Mouse (Mus musculus): ENCODE data around the gene Sema5a.

The Sema5a gene

DNA sequence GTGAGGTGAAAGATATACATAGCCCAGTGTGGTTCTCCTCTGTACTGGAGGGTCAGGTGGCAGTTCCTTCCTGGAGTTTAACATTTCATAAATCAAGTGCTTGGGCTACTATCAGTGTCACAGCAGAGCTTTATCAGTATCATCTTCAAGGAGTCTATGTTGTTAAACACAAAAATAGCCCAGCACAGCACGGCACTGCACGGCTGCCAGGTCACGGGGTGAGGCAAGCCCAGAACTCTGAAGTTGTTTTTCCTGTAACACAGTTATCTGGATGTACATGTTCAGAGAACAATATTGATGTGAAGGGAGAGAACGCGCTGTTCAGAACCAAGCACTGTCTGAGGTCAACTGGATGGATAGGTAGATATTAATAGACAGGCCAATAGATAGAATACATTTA, 112.2 kb downstream of the Sema5a start:
- no peak for DNase-seq (ENCODE audit: low spot score in 2 of 2)

- DNase-seq (ENCODE audit: low spot score in 2 of 2): no peak
Measured at GRCm38 (mm10) chr15:32367841-32368240, 123.2 kb downstream of the Sema5a start.

GRCm38 (mm10) chr15:32370914-32371313, 126.3 kb downstream of the Sema5a start:
- DNase-seq (ENCODE audit: low spot score in 2 of 2): no peak

DNA sequence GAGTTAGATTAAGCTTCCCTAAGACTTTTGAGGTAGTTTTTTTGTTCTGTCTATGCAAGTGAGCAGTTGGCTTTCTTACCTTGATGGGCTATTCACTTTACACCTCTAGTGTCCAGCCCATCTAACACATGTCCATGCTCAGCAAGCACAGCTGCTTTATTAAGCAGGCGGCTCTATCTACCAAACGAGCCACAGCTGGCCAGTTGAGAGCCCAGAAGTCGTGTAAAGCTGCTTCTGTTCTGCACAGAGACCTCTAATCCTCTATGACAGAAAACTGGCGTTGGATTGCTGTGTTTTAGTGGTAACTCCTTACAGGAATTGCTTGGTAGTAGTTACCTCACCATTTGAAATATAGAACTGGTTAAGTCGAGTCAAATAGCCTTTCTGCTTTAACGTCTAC, 126.8 kb downstream of the Sema5a start:
- no peak for DNase-seq (ENCODE audit: low spot score in 2 of 2)

DNA sequence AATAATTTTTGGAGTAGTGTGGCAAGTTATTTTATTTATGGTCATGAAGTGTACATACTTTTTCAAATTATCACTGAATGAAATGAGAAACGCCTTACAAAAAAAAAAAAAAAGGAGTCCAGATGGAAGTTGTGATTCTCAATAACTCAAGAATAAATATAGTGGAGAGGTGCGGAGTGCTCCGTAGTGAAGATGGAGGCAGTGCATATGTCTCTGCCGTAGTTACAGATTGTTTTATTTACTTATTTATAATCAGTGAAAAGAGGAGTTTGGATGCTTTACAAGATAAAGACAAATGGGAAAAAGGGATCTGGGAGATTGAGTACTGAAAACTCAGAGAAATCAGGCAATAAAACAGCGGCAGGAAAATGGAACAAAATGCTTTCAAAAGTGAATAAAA, 131.7 kb downstream of the Sema5a start:
- no peak for DNase-seq (ENCODE audit: low spot score in 2 of 2)

GRCm38 (mm10) chr15:32377781-32378180, 133.2 kb downstream of the Sema5a start:
- no peak for DNase-seq (ENCODE audit: low spot score in 2 of 2)

GRCm38 (mm10) chr15:32380311-32380710, 135.7 kb downstream of the Sema5a start:
- no peak for DNase-seq (ENCODE audit: low spot score in 2 of 2)

DNA sequence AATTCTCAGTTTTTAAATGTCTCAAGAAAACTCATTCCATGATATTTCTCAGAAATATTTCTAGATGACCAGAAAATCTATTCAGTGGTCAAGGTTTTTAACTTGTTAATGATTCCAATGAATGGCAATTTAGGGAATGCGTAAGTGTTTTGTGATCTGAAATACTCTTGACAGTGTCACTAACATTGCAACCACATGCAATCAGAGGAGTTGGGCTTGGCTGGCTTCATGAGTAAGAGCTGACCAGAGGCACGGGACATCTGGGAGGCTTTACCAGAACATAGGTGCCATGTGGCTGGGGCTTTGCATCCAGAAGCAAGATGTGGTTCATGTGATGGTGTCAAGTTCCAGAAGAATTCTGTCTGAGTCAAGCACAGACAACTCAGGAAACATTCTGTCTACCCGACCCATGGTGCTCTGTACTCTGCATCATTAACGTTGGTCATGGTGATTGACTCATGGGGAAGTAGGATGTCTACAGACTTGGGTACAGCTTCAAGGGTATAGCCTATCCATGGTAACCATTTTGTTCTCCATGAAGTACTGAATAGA, 138.4 kb downstream of the Sema5a start:
- DNase-seq (ENCODE audit: low spot score in 2 of 2): no peak

DNA sequence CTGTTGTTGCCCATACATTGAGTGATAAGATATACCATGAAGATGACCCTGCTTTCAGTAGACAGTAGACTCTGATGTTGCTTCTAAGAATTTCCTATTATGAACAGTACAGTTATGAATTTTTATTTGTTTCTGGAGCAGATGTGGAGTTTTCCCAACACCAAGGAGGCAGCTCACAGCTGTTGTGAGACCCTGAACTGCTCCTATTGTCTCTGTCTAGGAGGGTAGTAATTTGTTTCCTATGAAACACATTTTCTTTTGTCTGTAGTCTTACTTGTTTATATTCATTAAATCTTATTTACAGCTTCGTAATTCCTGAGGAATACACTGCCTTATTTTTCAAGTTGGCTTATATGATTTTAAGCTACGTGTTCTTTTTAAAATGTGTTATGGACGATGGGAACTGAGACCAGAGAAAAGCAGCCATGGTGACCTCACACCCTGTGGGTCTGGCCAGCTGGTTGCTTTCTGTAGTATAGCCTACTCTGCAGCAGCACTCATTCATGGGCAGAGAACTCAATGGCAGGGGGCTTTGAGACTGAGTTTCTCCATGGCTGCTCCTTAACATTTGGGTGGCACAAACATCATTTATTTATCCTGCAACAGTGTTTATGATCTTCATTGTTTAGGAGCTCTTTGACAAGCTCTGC, 151.8 kb downstream of the Sema5a start:
- no peak for DNase-seq (ENCODE audit: low spot score in 2 of 2)

DNA sequence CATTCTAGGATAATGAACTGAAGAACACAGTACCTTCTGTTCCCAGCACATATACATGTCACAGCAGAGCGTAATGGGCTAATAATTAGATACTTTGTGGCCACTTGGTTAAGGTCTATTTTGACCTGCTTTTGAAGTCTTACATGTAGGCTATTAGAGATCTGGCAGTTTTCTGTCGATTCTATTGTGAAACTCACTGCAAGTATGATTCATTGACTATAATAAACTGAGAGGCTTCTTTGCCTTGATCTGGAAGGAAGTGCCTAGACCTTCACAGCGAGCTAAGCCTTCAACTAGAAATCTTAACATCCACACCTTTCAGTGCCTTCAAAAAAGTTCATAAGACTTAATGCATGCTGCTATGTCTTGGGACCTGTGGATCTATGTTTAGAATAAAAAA, 152.5 kb downstream of the Sema5a start:
- no peak for DNase-seq (ENCODE audit: low spot score in 2 of 2)

DNA sequence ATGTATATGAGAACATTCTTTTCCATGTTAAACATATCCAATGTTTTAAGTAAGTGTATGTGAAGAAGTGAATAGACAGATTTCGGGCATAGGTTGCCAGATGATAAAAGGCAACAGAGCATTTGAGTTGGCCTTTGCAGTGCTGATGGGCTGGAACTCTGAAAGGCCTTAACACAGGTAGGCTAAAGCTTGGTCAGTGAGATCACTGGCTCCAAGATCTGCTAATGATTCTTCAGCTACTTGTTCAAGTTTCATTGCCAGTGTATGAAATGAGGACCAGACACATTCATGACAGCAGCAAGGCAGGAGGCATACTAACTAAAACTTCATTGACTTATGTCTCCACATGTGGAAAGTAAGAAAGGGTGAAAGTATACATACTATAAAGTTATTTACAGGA, 154.1 kb downstream of the Sema5a start:
- DNase-seq (ENCODE audit: low spot score in 2 of 2): no peak

DNA sequence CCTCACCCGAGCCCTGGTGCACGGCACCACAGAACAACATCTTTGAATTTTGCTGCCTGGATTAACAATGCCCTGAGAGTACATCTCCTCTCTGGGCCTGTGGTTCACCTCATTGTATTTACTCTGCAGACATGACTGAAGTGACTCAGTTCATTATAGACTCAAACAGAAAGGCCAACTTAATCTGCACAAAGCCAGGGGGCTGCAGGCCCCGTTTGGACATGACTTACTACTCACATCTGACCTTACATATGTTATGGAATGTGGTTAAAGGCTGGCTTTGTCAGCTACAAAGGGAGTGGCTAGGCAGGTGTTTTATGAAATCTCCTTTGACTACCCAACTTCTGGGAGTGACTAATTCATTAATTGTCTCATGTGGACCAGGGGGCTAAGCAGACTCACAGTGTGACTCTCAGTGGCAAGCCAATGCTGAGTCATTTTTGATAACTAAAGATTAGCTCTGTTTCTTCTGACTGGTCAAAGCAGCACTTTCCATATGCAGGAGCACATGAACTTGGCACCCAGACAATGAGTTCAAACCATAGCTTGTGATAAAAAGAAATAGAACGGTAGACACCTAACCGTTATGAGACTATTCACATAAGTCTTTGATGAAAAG, 157.4 kb downstream of the Sema5a start:
- DNase-seq (ENCODE audit: low spot score in 2 of 2): no peak

DNA sequence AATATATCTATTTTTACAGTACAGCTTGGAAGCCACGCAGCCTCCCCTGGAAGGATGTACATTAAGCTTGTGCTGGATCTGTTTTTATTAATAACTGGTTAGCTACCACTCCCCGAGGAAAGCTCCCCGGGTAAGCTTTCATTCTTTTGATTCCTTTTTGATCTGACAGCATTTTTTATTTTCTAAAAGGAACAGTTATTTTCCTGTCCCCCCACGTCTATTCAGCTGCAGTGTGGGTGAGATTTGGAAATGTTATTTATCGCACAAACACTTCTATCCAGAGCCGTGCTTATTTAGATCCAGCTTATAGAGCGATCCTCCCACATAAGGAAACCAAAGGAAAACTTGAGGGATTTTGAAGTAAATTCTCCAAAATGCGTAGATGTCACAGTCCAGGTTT, 158.7 kb downstream of the Sema5a start:
- DNase-seq (ENCODE audit: low spot score in 2 of 2): no peak

- DNase-seq (ENCODE audit: low spot score in 2 of 2): no peak
Measured at GRCm38 (mm10) chr15:32406436-32406835, 161.8 kb downstream of the Sema5a start.

DNA sequence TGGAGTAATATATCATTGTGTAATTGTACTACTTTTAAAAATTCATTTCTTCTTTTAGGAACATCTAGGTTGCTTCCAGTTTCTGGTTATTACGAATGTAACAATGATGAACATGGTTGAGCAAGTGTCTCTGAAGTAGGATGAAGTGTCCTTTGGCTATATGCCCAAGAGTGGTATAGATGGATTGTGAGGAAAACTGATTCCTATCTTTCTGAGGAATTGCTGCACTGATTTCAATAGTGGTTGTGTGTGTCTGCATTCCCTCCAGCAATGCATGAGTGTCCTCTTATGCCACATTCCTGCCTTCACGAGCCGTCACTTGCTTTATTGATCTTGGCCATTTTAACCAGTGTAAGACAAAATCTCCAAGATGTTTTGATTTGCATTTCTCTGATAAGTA, 163.2 kb downstream of the Sema5a start:
- DNase-seq (ENCODE audit: low spot score in 2 of 2): no peak

DNA sequence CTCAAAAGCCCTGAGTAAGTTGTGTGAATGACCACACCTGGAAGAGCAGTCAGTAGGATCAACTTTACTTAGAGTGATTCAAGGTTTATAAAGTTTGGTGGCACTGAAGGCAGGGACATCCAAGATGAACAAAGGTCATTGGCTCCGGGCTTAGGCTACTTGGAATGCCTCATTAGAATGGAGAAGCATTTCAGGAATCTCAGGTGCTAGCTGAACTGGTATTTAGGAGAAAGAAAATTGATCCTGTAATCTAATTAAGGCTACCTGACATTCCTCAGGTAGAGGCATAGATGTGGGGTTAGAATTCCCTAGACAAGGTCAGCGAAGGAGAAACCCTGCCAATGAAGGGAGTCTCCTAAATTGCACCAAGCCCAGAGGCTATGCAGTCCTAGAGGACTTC, 171.7 kb downstream of the Sema5a start:
- no peak for DNase-seq (ENCODE audit: low spot score in 2 of 2)

GRCm38 (mm10) chr15:32422631-32423030, 178.0 kb downstream of the Sema5a start:
- DNase-seq (ENCODE audit: low spot score in 2 of 2): no peak

DNA sequence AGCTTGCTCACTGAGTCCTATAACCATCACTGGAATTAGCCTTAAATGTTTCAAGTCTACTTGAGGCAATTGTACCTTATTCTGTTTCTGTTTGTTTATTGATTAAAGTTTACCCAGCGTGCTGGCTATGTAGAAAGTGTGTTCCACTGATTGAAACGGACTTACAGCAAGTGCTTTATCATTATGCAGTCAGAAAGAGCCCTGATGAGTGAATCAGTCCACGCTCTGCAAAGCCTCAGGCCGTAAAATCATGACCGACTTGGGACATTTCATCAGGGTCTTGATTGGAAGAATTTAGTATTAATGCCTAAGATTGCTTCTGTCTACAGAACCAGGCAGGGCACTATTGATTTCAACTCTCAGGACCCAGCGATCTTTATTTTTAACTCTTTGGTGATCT, 178.5 kb downstream of the Sema5a start:
- DNase-seq (ENCODE audit: low spot score in 2 of 2): no peak

- no peak for DNase-seq (ENCODE audit: low spot score in 2 of 2)
Measured at GRCm38 (mm10) chr15:32427188-32427924, 182.7 kb downstream of the Sema5a start.

DNA sequence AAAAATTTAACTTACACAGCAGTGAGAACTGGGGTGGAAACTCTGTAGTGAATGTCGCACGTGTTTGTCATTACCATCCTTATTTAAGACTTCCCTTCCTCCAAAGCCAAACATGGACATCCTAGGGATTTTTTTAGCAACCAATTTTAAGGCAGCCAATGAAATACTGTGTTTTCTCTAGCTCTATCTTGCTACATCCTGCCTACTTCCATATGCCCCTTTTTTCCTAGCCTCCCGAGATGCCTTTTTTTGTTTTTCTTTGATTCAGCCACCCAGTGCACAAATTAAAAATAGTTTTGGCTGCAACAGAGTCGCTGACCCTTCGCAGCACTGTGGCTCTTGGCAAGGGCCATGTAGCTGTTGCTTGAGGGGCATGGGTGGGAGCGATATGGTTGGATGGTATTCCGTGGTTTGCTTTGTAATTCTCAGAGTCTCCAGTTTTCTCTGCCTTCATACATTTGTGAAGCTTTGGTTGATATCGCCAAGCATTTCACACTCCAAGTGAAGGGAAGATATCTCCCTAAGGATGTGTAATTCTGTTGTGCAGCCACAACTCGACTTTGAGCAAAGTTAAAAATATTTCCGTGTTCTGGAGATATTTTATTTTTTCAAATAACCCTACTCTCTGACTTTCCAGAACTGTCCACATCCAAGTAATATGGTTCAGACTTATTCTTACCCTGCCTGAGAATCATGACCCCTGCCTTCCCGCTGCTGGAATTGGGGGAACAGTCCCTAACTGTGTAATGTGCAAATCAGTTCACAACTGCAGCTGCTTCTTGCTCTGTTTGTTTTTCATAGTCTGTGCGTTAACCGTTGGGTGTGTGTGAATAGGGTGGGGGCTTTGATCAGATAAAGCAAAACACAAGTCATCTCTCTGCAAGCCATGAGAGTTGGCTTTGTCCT, 188.6 kb downstream of the Sema5a start:
- peak; percentile 8 to 36 for DNase-seq (ENCODE audit: low spot score in 2 of 2)

GRCm38 (mm10) chr15:32433833-32434155, 189.2 kb downstream of the Sema5a start:
- no peak for DNase-seq (ENCODE audit: low spot score in 2 of 2)

- DNase-seq (ENCODE audit: low spot score in 2 of 2): no peak
Measured at GRCm38 (mm10) chr15:32434274-32434673, 189.7 kb downstream of the Sema5a start.

Data from right cerebral cortex, postnatal 36 days (tissue).